Mouse (Mus musculus) liver, adult 2 months (tissue): ENCODE data around the gene Cacng7.

ENCODE experiments used
- CTCF ChIP-seq: fragments of 200-500 bp; IDR thresholded peaks from 2 replicates; pipeline ENCODE4 v1.5.1; 2011; ENCODE audit warnings: low read depth, low read length, control low read depth
- POLR2A ChIP-seq: fragments of 200-500 bp; IDR thresholded peaks from 2 replicates; pipeline ENCODE4 v1.6.1; 2011; ENCODE audit warnings: low read length, control low read depth; ENCODE audit not compliant: insufficient read depth; ENCODE audit errors: extremely low read depth

DNA sequence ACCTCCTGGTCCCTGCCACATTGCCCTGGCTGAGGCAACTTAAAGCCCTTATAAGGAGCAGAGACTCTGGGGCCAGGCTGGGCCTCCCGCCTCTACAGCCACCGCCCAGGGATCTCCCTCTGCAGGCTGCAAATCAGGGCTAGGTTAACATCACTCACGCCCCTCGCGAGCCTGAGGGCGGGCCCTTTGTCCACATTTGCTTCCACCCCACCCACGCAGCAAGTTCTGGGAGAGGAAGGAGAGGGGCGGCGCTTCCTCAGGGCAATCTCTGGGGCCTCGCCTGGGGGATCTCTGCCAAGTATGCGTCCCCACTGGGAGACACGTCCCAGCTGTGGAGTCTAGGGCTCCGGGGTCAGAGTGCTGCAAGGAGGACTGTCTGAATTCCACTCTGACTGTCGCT, 40.0 kb upstream of the Cacng7 start:
- TF ChIP-seq POLR2A: peak; percentile 60; the same call in 1 of the 2 replicates
- TF ChIP-seq CTCF: no peak
